Mouse (Mus musculus) CH12.LX (cell line): ENCODE results near the gene 2300002M23Rik. TPM values are rescaled to one million over a fixed set of nuclear protein-coding genes. Genes with fewer than 3 reads are reported as not detected.

Experiments used
- DNase-seq: peaks from one replicate; pipeline ENCODE4 v3.0.0-alpha.2; 2013; ENCODE audit errors: extremely low read depth
- H3K27ac ChIP-seq: 2 replicates; pipeline ENCODE4 v1.5.1; 2012; ENCODE audit warnings: low read depth, mild to moderate bottlenecking, control low read depth, moderate library complexity; ENCODE audit not compliant: insufficient read depth
- H3K27me3 ChIP-seq: replicated peaks from 2 replicates; pipeline ENCODE3; 2012; ENCODE audit warnings: inconsistent platforms
- H3K36me3 ChIP-seq, 2 experiments: replicated peaks in 1 of 2; 2 replicates each; pipeline versions ENCODE3 to v1.6.1; 2012; ENCODE audit warnings: inconsistent platforms in 1 of 2, low read length in 1 of 2, mild to moderate bottlenecking in 1 of 2, mixed read lengths in 1 of 2, moderate library complexity in 1 of 2; ENCODE audit not compliant: control insufficient read depth in 1 of 2, insufficient read depth in 1 of 2
- H3K4me1 ChIP-seq, 2 experiments: 2 replicates each; pipeline ENCODE4 v1.6.1; 2012; ENCODE audit warnings: inconsistent platforms in 1 of 2, moderate library complexity in 1 of 2; ENCODE audit not compliant: insufficient read depth in 2 of 2, control insufficient read depth in 1 of 2
- H3K4me2 ChIP-seq: 2 replicates; pipeline ENCODE4 v1.6.1; 2012; ENCODE audit warnings: low read depth, mild to moderate bottlenecking, control low read depth; ENCODE audit not compliant: poor library complexity, insufficient read depth, severe bottlenecking
- H3K4me3 ChIP-seq, 3 experiments: fragments of 150-350 bp in 1 of 3; sonication (generic) in 1 of 3; replicated peaks in 1 of 3; 2 replicates each; pipeline versions ENCODE3 to v1.5.1; 2011 to 2012; ENCODE audit warnings: low read depth in 2 of 3, low read length in 2 of 3, mild to moderate bottlenecking in 2 of 3, moderate library complexity in 2 of 3, control low read depth in 1 of 3, improper control_type of control experiment in 1 of 3, inconsistent platforms in 1 of 3, mixed read lengths in 1 of 3; ENCODE audit not compliant: poor library complexity in 1 of 3
- H3K79me2 ChIP-seq: replicated peaks from 2 replicates; pipeline ENCODE4 v1.6.1; 2012; ENCODE audit warnings: mild to moderate bottlenecking, moderate library complexity; ENCODE audit not compliant: control insufficient read depth, poor library complexity, insufficient read depth, severe bottlenecking; ENCODE audit errors: extremely low read depth
- H3K9ac ChIP-seq: 2 replicates; pipeline ENCODE4 v1.6.1; 2012; ENCODE audit warnings: low read depth, mild to moderate bottlenecking, control low read depth, moderate library complexity; ENCODE audit not compliant: insufficient read depth
- H3K9me3 ChIP-seq: replicated peaks from 2 replicates; pipeline ENCODE3; 2012; ENCODE audit warnings: low read length, inconsistent platforms, mixed read lengths
- BHLHE40 ChIP-seq: IDR thresholded peaks from 2 replicates; pipeline ENCODE4 v1.6.1; 2011; ENCODE audit warnings: mild to moderate bottlenecking, low read depth, low read length, improper control_type of control experiment
- CHD2 ChIP-seq: IDR thresholded peaks from 2 replicates; pipeline ENCODE4 v1.6.1; 2011; ENCODE audit warnings: low read length, improper control_type of control experiment
- E2F4 ChIP-seq: IDR thresholded peaks from 2 replicates; pipeline ENCODE4 v1.6.1; 2011; ENCODE audit warnings: low read depth, low read length, improper control_type of control experiment; ENCODE audit not compliant: insufficient replicate concordance
- ELF1 ChIP-seq: IDR thresholded peaks from 2 replicates; pipeline ENCODE4 v1.6.1; 2014; ENCODE audit warnings: low read depth, mild to moderate bottlenecking, inconsistent platforms, low read length, improper control_type of control experiment
- ETS1 ChIP-seq: conservative IDR thresholded peaks from 2 replicates; pipeline ENCODE4 v1.6.1; 2012; ENCODE audit warnings: low read depth, mild to moderate bottlenecking, inconsistent platforms, low read length, improper control_type of control experiment, moderate library complexity
- GABPA ChIP-seq: IDR thresholded peaks from 2 replicates; pipeline ENCODE4 v1.6.1; 2012; ENCODE audit warnings: low read depth, low read length, improper control_type of control experiment, inconsistent platforms; ENCODE audit not compliant: insufficient replicate concordance
- HCFC1 ChIP-seq: IDR thresholded peaks from 2 replicates; pipeline ENCODE4 v1.6.1; 2012; ENCODE audit warnings: low read depth, mild to moderate bottlenecking, inconsistent platforms, low read length, improper control_type of control experiment
- JUN ChIP-seq: IDR thresholded peaks from 2 replicates; pipeline ENCODE4 v1.6.1; 2011; ENCODE audit warnings: low read depth, mild to moderate bottlenecking, low read length, improper control_type of control experiment, moderate library complexity; ENCODE audit not compliant: insufficient read depth
- JUND ChIP-seq: conservative IDR thresholded peaks from 2 replicates; pipeline ENCODE4 v1.6.1; 2011; ENCODE audit warnings: low read depth, low read length, improper control_type of control experiment
- KAT2A ChIP-seq: IDR thresholded peaks from 2 replicates; pipeline ENCODE4 v1.6.1; 2012; ENCODE audit warnings: low read length, improper control_type of control experiment, inconsistent platforms; ENCODE audit not compliant: insufficient replicate concordance
- MAX ChIP-seq: IDR thresholded peaks from 2 replicates; pipeline ENCODE4 v1.6.1; 2011; ENCODE audit warnings: low read length, improper control_type of control experiment
- MEF2A ChIP-seq: IDR thresholded peaks from 2 replicates; pipeline ENCODE4 v1.6.1; 2014; ENCODE audit warnings: low read depth, mild to moderate bottlenecking, inconsistent platforms, low read length, improper control_type of control experiment, borderline replicate concordance
- NELFE ChIP-seq: IDR thresholded peaks from 2 replicates; pipeline ENCODE4 v1.6.1; 2011; ENCODE audit warnings: low read depth, low read length, improper control_type of control experiment
- POLR2A ChIP-seq: IDR thresholded peaks from 2 replicates; pipeline ENCODE4 v1.6.1; 2011; ENCODE audit warnings: low read depth, mild to moderate bottlenecking, improper control_type of control experiment, low read length
- POLR2AphosphoS2 ChIP-seq: IDR thresholded peaks from 2 replicates; pipeline ENCODE4 v1.6.1; 2011; ENCODE audit warnings: low read depth, low read length, improper control_type of control experiment
- RAD21 ChIP-seq: IDR thresholded peaks from 2 replicates; pipeline ENCODE4 v1.6.1; 2011; ENCODE audit warnings: low read depth, mild to moderate bottlenecking, low read length, improper control_type of control experiment, moderate library complexity
- RCOR1 ChIP-seq: conservative IDR thresholded peaks from 2 replicates; pipeline ENCODE4 v1.6.1; 2012; ENCODE audit warnings: low read depth, mild to moderate bottlenecking, inconsistent platforms, low read length, improper control_type of control experiment
- SMC3 ChIP-seq: IDR thresholded peaks from 2 replicates; pipeline ENCODE4 v1.6.1; 2011; ENCODE audit warnings: low read depth, low read length, improper control_type of control experiment
- TBP ChIP-seq: conservative IDR thresholded peaks from 2 replicates; pipeline ENCODE4 v1.6.1; 2011; ENCODE audit warnings: low read depth, low read length, improper control_type of control experiment
- TCF12 ChIP-seq: IDR thresholded peaks from 2 replicates; pipeline ENCODE4 v1.6.1; 2014; ENCODE audit warnings: low read depth, mild to moderate bottlenecking, inconsistent platforms, low read length, improper control_type of control experiment
- ZKSCAN1 ChIP-seq: IDR thresholded peaks from 2 replicates; pipeline ENCODE4 v1.6.1; 2012; ENCODE audit warnings: low read depth, inconsistent platforms, low read length, improper control_type of control experiment, borderline replicate concordance
- ZMIZ1 ChIP-seq: IDR thresholded peaks from 2 replicates; pipeline ENCODE4 v1.6.1; 2012; ENCODE audit warnings: low read depth, mild to moderate bottlenecking, inconsistent platforms, low read length, improper control_type of control experiment
- dilution Hi-C: fragments of 300-500 bp; cut with MboI; formaldehyde crosslinking; loops from 2 replicates; pipeline ENCODE4 v1.14.3; 2020; ENCODE audit warnings: low sequenced_read_pairs; ENCODE audit not compliant: extremely low pct_unique_long_range_greater_than_20kb, extremely low pct_ligation_motif_present
- in situ Hi-C: fragments of 300-500 bp; cut with MboI; formaldehyde crosslinking; loops from 3 replicates; pipeline ENCODE4 v1.14.3; 2019; ENCODE audit warnings: low sequenced_read_pairs, low pct_ligation_motif_present, low pct_unique_long_range_greater_than_20kb, mixed read lengths
- polyA plus RNA-seq: library from polyadenylated mRNA; unstranded; fragments of >175 nt; gene quantifications from 2 replicates; pipeline ENCODE4 v1.2.1, GENCODE M21; 2012; ENCODE audit warnings: low read depth; ENCODE audit not compliant: insufficient read length
- total RNA-seq, 2 experiments: library from RNA; depleted of rRNA; stranded (reverse); fragments of 300-350 nt in 1 of 2; fragments of >200 nt in 1 of 2; gene quantifications; 2 replicates each; pipeline ENCODE4 v1.2.3; 2012 to 2014

2300002M23Rik gene
- total and polyA plus RNA-seq, 3 experiments: not detected

DNA sequence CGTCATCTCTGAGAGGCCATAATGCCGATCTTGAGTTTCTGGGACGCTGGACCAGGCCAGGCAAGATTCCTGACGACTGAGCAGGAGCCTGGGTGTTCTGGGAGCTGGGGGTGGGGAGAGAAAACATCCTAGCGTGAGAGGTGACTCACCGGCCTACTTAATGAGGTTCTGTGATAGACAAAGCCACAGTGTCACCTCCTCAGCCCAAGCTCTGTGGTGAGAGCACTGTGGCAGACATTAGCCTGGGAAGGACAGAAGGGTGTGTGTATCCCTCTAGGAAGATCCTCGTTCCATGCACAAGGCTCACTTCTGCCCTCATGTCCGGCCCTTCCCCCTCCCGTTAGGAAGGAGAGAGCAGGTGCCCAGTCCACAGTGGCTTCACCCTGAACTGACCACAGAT lies 9.9 kb upstream of the 2300002M23Rik start:
- no peak for TF ChIP-seq RCOR1
- no peak for TF ChIP-seq HCFC1

DNA sequence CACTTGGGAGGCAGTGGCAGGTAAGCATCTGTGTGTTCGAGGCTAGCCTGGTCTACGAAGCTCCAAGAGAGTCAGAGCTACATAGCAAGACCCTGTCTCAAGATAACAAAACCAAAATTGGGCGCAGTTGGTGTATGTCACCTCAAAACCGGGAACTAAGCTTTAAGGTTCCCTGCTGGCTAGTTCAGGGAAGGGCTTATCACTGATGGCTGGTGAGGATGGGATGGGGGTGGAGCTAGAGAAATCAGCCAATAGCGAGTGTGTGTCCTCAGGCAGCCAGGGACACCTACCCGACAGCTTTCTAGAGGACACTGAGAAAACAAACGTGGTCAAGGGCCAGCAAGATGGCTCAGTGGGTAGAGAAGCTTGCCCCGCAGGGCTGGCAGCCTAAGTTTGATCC lies 9.0 kb upstream of the 2300002M23Rik start:
- no peak for DNase-seq
- in situ Hi-C loops: no loop called here

More for the DNA sequence above, 9.9 kb upstream of the 2300002M23Rik start:
- no peaks in the 10 kb centered on the region for H3K9me3 ChIP-seq
- no peaks in the 10 kb centered on the region for H3K79me2 ChIP-seq
- no peak overlapping the region for H3K4me3 ChIP-seq
- H3K9ac ChIP-seq: no peak overlapping the region
- DNase-seq: no peak
- dilution Hi-C loops: no loop called here
- H3K27ac ChIP-seq: no peak overlapping the region
- peaks cover 0 to 4% of the 10 kb centered on the region in 2 experiments for H3K36me3 ChIP-seq
- H3K4me2 ChIP-seq: no peak overlapping the region
- in situ Hi-C loops: no loop called here
- peaks cover 14 to 39% of the 10 kb centered on the region in 2 experiments for H3K4me1 ChIP-seq
- H3K27me3 ChIP-seq: no peaks in the 10 kb centered on the region

DNA sequence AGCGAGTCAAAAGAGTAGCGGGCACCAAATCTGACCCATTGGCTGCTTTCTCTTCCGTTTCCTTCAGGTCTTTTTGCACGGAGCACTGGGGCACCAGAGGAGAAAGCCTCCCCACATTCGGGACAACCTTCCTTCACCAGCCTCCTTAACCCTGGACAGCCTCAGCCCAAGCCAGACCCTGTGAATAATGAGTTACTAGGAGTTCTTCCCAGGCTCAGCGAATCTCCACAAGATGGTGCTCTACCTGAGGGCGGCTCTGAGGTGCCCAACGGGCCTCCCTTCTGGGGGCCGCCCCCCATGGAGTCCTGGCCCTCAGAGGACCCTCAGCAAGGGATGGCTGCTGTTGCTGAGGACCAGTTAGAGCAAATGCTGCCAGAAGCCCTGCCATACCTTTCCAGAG lies 517 bp downstream of the 2300002M23Rik start:
- DNase-seq: no peak
- no peak overlapping the region for H3K4me3 ChIP-seq
- no peaks in the 10 kb centered on the region for H3K79me2 ChIP-seq
- TF ChIP-seq JUN: no peak
- TF ChIP-seq ZMIZ1: no peak
- no peak for TF ChIP-seq MAX
- TF ChIP-seq TBP: no peak
- no peak for TF ChIP-seq JUND
- no peak for TF ChIP-seq ELF1
- no peak for TF ChIP-seq HCFC1
- TF ChIP-seq TCF12: no peak
- no peak for TF ChIP-seq KAT2A
- no peak for TF ChIP-seq POLR2AphosphoS2
- no peak for TF ChIP-seq E2F4
- TF ChIP-seq NELFE: no peak
- TF ChIP-seq RAD21: no peak
- TF ChIP-seq POLR2A: no peak
- TF ChIP-seq RCOR1: no peak
- TF ChIP-seq BHLHE40: no peak
- no peak for TF ChIP-seq GABPA
- no peak for TF ChIP-seq ETS1
- TF ChIP-seq SMC3: no peak
- TF ChIP-seq ZKSCAN1: no peak
- peaks cover 19% of the 10 kb centered on the region for H3K27me3 ChIP-seq
- no peak overlapping the region for H3K4me2 ChIP-seq
- peaks cover 8% of the 10 kb centered on the region for H3K9me3 ChIP-seq
- in situ Hi-C loops: no loop called here
- no peaks in the 10 kb centered on the region for H3K36me3 ChIP-seq
- no peak overlapping the region for H3K9ac ChIP-seq
- H3K4me1 ChIP-seq: no peaks in the 10 kb centered on the region
- H3K27ac ChIP-seq: no peak overlapping the region
- dilution Hi-C loops: no loop called here

More for the DNA sequence above, 9.0 kb upstream of the 2300002M23Rik start:
- Histone ChIP-seq H3K4me2 (no peak overlapping the region), H3K9ac (no peak overlapping the region), H3K27me3 (no peaks in the 10 kb centered on the region), H3K79me2 (no peaks in the 10 kb centered on the region), H3K4me1 (peaks cover 11 to 31% of the 10 kb centered on the region in 2 experiments), H3K27ac (no peak overlapping the region)
- TF ChIP-seq CHD2: no peak
- no peak for TF ChIP-seq GABPA
- no peak for TF ChIP-seq ELF1
- no peak for TF ChIP-seq MEF2A
- TF ChIP-seq, all 38 proteins: peak for 0
- no peaks in the 10 kb centered on the region for H3K9me3 ChIP-seq
- H3K36me3 ChIP-seq: peaks cover 0 to 4% of the 10 kb centered on the region in 2 experiments
- dilution Hi-C loops: no loop called here
- H3K4me3 ChIP-seq: no peak overlapping the region
